Mouse (Mus musculus) heart, adult 2 months (tissue): ENCODE results near the gene Hs6st3.

Source experiments
- CTCF ChIP-seq: fragments of 200-600 bp; IDR thresholded peaks from 2 replicates; pipeline ENCODE4 v1.8.1; 2022; ENCODE audit warnings: antibody characterized with exemption, mild to moderate bottlenecking, moderate library complexity
- POLR2A ChIP-seq: fragments of 200-500 bp; IDR thresholded peaks from 2 replicates; pipeline ENCODE4 v1.6.1; 2011; ENCODE audit warnings: mild to moderate bottlenecking, low read depth, low read length, control low read depth; ENCODE audit not compliant: insufficient read depth

- no peak for TF ChIP-seq POLR2A
- TF ChIP-seq CTCF = no peak
Observed at GRCm38 (mm10) chr14:119895765-119896465, 757.8 kb downstream of the Hs6st3 start.
